Mouse (Mus musculus) gastrocnemius, postnatal 36 days (tissue): ENCODE results near the gene Bcar3. TPM values are rescaled to one million over a fixed set of nuclear protein-coding genes. Genes with fewer than 3 reads are reported as not detected.
"Not testable (repeated sequence)": the region's sequence is repeated elsewhere in the genome, so short reads cannot be mapped to it uniquely, and the experiment has no call there.

Experiments used
- DNase-seq, 2 experiments: peaks; one replicate each; pipeline ENCODE4 v3.0.0; 2022
- intact Hi-C: fragments of 180-260 bp; cut with DNase I; formaldehyde crosslinking; loops from one replicate; pipeline ENCODE4 v1.15.1; 2025
- long read RNA-seq, 2 experiments: library from polyadenylated mRNA; stranded (forward); transcript quantifications; one replicate each; pipeline ENCODE4 v2.0.0; 2021
- total RNA-seq, 2 experiments: library from RNA; stranded (reverse); gene quantifications; 2 replicates each; pipeline ENCODE4 v1.2.3; 2021

The Bcar3 gene
- total RNA-seq, result 1 to 10 TPM; 3.6 to 4.4 TPM
- long read RNA-seq, experiment 1, partial matches to known transcripts, result 2 of 5 reads
- long read RNA-seq, experiment 1, other reads (novel, unspliced or antisense), result 2 of 5 reads
- long read RNA-seq, experiment 2, partial matches to known transcripts, result 1 of 2 reads
- long read RNA-seq, experiment 2, other reads (novel, unspliced or antisense), result 1 of 2 reads

DNA sequence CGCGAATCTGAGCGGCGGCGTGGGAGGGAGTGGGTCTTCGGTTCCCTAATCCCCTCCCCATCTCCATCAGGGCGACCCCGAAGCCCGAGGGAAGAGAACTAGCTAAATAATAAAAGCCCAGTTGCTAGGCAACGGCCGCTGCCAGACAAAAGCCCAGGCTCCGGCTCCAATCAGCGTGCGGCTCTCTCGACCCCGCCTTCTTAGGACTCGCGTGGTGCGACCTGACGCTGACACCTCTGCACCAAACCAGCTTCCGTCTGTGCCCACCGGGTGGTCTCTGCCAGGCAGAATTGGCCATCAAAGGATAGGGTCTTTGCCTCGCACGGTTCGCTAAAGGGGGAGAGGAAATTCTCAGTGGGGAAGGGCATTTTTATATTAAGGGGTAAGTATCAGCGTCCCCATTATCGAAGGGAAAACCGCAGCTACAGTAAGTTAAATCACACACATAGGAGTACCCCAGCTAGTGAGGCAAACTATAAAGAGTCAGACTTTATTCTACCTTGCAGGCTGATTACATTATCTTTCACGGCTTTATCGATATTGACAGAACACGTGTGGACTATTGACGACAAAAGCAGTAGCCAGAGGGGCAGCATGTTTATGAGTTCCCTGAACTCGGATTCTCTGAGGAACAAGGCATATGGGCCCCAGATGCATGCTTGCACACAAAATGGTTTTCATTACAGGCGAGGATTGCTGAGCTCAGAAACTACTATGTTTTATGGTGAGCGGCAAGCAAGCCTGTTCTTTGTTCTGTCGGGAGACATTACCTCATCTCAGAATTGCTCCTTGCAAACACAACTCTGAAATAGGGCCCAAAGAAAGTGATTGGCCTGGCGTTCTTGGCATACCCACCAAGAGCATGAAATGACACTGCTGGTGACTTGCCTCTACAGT is at the start of gene Bcar3:
Gene Bcar3, plus strand, starts transcription at position 183 of the 897 bp plus-strand sequence.
- intact Hi-C loops, result loop anchor here (2.0 kb wide), 1 partner anchor 19 kb away; the partner anchor contains the start of gene Dnttip2
- DNase-seq, result peak; percentile 85 to 86

DNA sequence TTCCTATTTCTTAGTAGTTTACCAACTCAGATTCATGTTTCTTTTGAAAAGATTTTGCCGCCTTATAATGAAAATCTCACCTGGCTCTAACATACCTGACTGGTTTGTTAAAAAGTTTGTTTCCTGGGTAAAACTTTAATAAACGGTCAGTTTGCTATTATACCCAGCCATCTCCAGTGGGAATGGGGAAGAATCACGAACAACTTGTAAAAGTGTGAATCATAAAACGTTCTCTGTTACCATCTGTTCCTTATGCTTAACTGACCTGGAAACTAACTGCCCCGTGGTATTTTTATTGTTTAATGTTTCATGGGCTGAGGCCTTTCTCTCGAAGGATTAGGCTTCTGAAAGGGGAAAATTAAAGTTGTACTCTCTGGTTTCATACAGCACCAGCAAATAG is 49.2 kb upstream of the Bcar3 start:
- intact Hi-C loops, result no loop called here
- no peak for DNase-seq

DNA sequence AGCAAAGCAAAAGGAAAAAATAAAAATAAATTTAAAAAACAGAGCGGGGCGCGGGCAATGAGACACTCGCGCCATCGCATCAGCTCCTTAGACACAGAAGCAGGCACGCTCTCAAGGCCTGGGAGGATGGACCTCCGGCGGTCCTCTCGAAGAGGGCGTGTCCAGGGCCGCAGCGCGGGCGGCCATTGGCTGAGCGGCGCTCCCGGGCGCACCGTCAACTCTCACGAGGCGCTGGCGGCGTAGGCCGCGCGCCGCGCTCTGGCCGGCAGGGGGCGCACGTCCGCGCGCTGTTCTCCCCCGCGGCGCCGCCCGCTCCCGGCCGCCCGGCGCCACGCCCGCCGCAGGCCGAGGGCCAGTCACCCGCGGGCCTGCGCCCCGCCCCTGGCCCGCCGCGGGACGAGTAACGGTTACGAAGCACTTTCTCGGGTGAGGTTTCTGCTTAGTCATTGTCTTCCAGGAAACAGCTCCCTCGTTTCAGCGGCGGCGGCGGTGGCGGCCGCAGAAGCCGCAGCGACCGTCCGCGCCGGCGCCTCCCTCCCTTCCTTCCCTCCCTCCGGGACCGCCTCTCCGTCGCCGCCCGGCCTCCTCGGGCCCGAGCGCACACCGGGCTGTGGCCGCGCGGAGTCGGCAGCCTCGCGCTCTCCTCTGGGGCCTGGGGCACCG is 48.6 kb upstream of the Bcar3 start, which contains the start of gene Gclm:
Gene Gclm, plus strand, starts transcription at position 343 of the 663 bp plus-strand sequence.
- intact Hi-C loops, result no loop called here
- peak; percentile 88 to 89 for DNase-seq

DNA sequence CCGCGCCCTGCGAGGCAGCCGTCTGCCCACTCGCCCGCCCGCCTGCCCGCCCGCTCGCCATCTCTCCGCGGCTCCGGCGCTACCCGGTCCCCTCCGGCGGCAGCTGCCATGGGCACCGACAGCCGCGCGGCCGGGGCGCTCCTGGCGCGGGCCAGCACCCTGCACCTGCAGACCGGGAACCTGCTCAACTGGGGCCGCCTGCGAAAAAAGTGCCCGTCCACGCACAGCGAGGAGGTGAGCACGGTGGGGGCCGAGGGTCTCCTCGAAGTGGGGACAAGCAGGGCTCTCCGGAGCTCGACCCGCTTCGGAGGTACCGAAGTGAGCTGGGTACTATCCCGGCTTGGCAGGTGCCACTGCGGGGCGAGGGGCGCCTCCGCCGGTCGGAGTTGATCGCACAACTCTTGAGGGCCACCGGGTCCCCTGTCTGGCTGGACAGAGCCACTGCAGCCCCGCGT is 48.0 kb upstream of the Bcar3 start:
- intact Hi-C loops, result no loop called here
- peak; percentile 8 to 44 for DNase-seq

DNA sequence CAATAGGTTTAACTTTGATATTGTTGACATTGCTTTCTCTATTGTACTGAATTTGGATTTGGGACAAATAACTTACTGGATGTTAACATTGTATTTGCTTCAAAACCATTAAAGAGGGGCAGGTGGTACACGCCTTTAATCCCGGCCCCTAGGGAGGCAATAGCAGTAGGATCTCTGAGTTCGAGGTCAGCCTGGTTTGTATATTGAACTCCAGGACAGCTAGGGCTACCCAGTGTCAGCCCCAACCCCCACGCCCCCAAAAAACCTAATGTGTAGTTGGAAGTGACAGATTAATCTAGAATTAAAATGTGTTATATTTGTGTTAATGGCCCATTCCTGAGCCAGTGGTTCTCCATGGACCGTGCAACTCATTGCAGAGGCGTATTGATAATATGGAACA is 47.5 kb upstream of the Bcar3 start:
- intact Hi-C loops, result no loop called here

DNA sequence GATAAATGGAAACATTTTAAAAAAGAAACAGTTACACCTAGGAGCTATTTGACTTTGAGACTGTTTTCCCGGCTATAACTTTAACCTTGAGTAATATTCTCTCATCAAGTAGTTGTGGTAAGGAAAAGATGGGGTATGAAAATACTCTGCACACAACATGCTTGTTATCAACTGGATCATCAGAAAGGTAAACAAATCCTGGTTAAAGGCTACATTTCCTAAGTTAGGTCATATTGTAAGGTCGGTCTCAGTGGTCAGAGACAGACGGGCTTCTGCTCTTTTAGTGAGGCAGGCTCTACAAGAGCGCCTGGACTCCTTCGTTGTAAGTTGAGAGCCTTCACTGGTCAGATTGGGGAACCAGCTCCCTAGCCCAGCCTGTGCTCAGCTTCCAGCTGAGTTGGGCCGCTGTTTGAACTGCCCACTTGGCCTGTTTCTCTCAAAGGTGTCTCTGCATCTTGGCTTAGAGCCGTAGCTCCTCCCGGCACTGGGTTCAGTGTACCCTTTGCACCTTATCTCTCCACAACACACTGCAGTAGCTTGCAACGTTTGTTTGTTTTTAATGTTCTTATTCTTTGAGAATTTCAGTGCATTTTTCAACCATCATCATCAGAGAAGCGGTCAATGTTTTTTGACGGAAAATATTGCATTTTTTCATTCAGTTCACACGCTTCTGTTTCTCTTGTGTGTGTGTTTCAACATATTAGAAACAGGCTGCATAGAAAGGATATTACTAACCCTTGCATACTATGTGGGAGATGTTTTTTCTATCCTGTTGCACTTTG is 46.8 kb upstream of the Bcar3 start:
- DNase-seq, result no peak
- intact Hi-C loops, result no loop called here

More for the DNA sequence above, 47.5 kb upstream of the Bcar3 start:
- no peak for DNase-seq

DNA sequence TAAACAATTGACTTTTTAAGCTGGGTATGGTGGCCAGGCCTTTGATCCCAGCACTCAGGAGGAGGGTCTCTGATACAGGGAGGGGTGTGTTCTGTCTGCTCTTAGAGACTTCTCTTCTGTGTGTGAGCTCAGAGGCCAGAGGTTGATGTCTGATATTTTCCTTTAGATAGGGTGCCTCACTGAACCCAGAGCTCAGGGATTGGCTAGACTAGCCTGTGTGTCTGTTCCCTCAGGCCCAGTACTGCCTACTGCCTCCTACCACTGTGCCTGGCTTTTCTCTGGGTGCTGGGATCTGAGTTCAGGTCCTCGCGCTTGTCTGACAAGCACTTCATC is 46.2 kb upstream of the Bcar3 start:
- intact Hi-C loops, result no loop called here

DNA sequence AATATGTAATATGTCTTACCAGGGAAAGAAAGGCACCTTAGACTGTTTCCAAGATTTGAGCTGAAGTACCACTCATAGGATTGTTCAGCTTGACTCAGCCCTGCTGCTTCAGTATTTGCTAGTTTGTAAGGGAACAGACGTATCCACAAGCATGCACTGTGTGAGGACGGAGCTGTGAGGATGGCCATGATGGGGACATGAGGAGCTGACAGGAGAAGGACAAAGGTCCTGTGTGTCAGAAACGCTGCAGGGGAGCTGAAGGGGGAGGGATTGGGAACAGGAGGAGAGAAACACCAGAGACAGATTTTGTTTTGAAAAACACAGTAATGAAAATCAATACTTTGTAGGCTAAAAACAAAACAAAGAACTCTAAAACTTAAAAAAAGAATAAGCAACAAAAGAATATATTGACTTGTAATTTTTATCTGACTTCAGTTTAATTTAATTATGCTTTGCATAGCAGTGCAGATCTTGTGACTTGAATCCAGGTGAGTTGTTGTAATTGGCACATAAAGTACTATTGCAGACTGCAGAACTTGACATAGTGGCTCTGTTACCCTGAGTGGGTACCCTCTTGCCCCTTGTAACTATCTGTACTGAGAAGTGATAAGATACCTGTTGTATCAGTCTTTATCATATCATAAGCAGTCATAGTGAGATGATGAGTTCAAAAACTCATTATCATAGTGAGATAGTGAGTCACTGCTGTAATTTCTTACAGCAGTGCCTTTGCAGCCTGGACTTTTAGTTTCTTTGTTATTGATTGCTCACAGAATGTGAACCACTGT is 41.3 kb upstream of the Bcar3 start:
- intact Hi-C loops, result loop anchor here (2.0 kb wide), 1 partner anchor 20 kb away; no protein-coding TSS in a partner anchor
- no peak for DNase-seq

More for the DNA sequence above, 46.2 kb upstream of the Bcar3 start:
- DNase-seq, result no peak

DNA sequence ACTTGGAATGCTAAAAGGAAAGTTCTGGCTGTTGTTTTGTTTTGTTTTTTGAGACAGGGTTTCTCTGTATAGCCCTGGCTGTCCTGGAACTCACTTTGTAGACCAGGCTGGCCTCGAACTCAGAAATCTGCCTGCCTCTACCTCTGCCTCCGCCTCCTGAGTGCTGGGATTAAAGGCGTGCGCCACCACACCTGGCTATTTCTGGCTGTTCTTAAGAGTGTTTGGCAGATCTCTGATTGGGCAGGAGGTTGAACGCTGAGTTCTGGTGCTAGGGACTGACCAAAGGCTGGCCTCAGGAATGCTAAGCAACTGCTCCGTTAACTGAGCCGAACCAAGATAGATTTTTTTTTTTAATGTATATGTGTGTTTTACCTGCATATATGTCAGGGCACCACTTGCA is 39.9 kb upstream of the Bcar3 start:
- DNase-seq, intact Hi-C loops: not testable (repeated sequence)

DNA sequence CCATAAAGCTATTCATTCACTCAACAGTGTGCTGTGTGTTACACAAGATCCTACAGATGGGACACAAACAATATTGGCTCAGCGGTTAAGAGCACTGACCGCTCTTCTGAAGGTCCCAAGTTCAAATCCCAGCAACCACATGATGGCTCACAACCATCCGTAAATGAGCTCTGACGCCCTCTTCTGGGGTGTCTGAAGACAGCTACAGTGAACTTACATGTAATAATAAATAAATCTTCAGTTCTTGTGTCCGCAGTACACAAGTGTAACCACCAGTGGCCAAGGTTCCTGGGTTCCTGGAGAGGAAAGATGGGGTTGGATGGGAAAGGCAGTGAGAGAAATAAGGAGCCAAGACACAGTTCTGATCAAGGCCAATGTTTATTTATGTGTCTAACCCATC is 23.9 kb upstream of the Bcar3 start:
- DNase-seq, result no peak
- intact Hi-C loops, result no loop called here

DNA sequence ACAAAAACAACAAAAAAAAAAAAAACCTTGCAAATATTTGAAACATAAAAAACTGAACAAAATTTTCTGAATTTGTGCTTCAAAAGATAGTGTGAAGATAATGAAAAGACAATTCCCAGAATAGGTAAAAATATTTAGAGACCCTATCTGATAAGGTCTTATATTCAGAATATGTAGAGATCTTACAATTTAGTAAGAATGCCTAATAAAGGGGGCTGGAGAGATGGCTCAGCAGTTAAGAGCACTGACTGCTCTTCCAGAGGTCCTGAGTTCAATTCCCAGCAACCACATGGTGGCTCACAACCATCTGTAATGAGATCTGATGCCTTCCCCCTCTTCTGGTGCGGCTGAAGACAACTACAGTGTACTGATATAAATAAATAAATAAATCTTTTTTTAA is 21.4 kb upstream of the Bcar3 start:
- not testable (repeated sequence) for DNase-seq
- intact Hi-C loops, result loop anchor here (2.0 kb wide), 1 partner anchor 20 kb away; no protein-coding TSS in a partner anchor

DNA sequence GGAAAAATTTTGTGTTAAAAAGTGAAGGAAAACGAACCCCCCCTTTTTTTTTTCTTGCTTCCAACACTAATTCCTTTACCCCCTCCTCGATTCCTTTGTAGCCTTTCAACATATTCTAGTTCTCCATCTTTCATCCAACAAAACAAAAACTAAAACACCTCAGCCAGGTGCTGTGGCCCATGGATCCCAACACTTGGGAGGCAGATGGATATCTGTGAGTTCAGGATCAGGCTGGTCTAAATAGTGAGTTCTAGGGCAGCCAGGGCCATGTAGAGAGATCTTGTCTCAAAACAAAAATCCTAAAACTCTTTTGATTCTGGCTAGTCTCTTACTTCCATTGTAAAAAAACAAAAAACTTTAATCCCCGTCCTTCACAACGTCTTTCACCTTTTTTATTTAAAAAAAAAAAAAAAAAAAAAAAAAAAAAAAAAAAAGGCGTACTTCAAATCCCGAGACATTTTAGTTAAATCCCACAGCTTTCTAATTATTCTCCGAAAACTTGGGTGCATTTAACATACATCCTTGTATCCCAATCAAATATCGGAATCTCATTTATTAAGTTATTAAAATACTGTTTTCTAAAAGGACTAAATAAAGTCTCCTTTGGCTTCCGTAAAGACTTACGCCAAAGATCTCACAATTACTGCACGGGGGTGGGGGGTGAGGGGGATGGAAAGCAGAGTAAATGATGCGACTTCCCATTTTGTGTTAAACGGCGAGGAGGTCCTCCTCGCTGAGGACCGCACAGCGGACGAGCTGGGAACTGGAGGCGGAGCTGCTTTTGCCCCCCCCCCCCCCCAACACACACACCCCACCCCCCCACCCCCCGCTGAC is 20.3 kb upstream of the Bcar3 start:
- intact Hi-C loops, result loop anchor here (2.0 kb wide), 2 partner anchors 19 to 21 kb away; no protein-coding TSS in a partner anchor
- no peak for DNase-seq

DNA sequence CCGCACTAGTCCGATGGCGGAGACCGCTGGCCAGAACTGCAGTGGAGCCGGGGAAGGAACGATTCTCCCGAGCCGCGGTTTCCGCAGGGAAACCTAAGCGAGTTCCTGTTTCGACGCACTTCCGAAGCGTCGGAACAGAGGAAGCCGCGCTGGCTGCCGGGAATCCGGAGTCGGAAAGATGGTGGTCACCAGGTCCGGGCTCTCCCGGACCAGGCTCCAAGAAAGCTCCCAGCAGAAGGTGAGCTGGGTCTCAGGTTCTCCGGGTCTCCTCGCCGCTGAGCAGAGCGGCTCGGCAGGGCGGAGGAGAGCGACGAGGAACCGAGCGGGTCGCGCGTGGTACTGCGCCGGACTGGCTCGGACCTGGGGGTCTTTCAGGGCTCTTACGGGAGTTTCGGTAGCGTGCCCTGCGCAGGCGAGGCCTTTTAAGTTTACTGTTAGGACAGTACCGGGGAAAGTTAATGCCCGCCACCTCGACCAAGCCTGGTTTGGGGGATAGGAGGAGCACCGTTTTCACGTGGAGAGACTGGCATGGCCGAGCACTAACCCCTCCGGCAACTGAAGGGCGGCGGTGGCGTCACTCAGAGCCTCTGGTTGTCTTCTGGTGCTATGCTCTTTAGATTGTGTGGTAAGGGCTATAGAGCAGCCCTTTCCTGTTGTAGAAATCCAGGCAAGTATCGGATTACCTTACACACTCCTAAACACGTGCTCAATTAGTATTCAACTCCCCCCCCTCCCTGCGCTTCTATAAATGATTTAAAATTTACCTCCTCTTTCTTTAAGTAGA is 19.5 kb upstream of the Bcar3 start, which contains the start of gene Dnttip2:
Gene Dnttip2, plus strand, starts transcription at position 148 of the 784 bp plus-strand sequence.
- intact Hi-C loops, result loop anchor here (2.0 kb wide), 1 partner anchor 18 kb away; no protein-coding TSS in a partner anchor
- peak; percentile 87 to 89 for DNase-seq

DNA sequence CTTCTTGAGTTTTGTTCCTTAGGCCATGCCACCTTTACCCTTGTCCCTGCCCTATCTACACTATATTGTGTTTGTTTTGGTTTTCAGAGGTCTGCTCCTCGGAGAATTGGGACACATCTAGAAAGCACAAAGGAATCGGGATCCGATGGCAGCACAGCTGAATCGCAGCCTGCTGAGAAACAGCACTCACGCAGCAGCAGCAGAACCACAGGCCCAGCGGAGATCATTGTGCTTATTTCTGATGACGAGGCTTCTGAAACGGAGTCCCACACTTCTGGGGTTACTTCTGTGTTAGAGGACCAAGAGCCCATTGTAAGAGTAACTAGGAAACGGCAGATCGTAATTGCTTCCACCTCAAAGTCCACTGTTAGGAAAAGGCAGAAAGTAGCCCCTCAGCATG is 18.8 kb upstream of the Bcar3 start:
- DNase-seq, result no peak
- intact Hi-C loops, result loop anchor here (2.0 kb wide), 1 partner anchor 18 kb away; no protein-coding TSS in a partner anchor

DNA sequence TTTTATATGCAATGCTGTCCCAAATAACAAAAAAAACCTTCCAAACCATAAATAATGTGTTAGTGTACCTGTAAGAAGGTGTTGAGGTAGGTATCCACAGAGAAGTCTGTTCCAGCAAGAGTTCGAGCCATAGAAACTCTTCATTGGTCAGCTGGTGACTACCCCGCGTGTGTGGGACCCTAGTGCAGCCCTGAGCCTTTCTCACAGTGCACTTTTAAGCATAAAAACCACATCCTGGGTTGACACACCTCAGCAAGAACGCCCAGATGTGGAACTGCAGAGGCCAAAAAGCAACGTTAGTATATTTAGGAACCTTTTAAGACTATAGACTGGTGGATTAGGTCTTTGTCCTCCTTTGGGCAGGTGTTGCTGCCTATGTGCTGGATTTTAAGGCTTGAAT is 6.7 kb upstream of the Bcar3 start:
- DNase-seq, result no peak
- intact Hi-C loops, result no loop called here

DNA sequence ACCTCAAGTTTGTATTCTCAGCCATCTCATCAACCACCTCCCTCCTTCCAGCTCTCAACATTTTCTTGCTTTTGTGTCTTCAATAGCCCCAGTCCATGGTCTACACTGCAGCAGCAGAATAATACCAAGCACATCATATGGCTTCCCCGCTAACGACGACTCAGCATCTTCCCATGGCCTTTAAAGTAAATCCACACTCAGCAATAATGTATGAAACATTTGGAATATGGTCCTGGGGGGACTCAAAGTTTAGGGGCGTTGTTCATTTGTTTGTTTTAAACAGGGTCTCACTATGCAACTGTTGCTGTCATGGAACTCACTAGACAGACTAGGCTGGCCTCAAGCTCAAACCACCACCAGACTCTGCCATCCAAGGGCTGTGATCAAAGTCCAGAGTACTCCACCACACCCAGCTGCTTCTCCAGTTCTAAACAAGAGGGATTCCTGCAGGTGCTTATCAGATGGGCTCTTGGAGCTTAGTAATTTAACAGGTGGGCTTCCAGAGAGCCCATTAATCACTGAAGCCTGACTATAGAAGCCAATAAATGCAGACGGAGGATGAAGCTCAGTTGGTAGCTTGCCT is 5.2 kb upstream of the Bcar3 start:
- intact Hi-C loops, result no loop called here
- no peak for DNase-seq

DNA sequence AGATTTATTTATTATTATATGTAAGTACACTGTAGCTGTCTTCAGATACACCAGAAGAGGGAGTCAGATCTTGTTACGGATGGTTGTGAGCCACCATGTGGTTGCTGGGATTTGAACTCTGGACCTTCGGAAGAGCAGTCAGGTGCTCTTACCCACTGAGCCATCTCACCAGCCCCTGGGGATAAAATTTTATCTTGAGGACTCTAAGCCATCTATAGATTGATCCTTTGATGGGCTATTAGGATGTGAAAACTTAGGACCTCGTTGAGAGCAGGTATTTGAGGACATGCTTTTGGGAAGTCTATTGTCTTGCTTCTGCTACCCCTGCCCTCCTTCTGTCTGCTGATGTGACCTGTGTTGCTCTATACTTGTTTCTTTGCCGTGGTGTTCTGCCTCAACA is 4.6 kb upstream of the Bcar3 start:
- intact Hi-C loops, DNase-seq: not testable (repeated sequence)
